Mouse (Mus musculus): ENCODE data around the gene Slc30a6.
"Not testable (repeated sequence)": the region's sequence is repeated elsewhere in the genome, so short reads cannot be mapped to it uniquely, and the experiment has no call there.

Slc30a6 gene

GRCm38 (mm10) chr17:74449776-74450175 lies 54.4 kb downstream of the Slc30a6 start:
- DNase-seq (ENCODE audit: low spot score in 2 of 2), result no peak

GRCm38 (mm10) chr17:74453928-74454327 lies 58.5 kb downstream of the Slc30a6 start:
- no peak for DNase-seq (ENCODE audit: low spot score in 2 of 2)

- no peak for DNase-seq (ENCODE audit: low spot score in 2 of 2)
Observed at GRCm38 (mm10) chr17:74454660-74455059, 59.3 kb downstream of the Slc30a6 start.

GRCm38 (mm10) chr17:74455426-74455825 lies 60.0 kb downstream of the Slc30a6 start:
- DNase-seq (ENCODE audit: low spot score in 2 of 2), result no peak

GRCm38 (mm10) chr17:74456825-74457224 lies 61.4 kb downstream of the Slc30a6 start:
- no peak for DNase-seq (ENCODE audit: low spot score in 2 of 2)

- no peak for DNase-seq (ENCODE audit: low spot score in 2 of 2)
Observed at GRCm38 (mm10) chr17:74457972-74458677, 62.7 kb downstream of the Slc30a6 start.

GRCm38 (mm10) chr17:74458711-74459408 lies 63.5 kb downstream of the Slc30a6 start, which contains the start of gene Nlrc4:
TSS of gene Nlrc4 (minus strand) at chr17:74459142.
- DNase-seq (ENCODE audit: low spot score in 2 of 2), result no peak

- no peak for DNase-seq (ENCODE audit: low spot score in 2 of 2)
Observed at GRCm38 (mm10) chr17:74463510-74463909, 68.1 kb downstream of the Slc30a6 start.

GRCm38 (mm10) chr17:74467981-74468380 lies 72.6 kb downstream of the Slc30a6 start:
- DNase-seq (ENCODE audit: low spot score in 2 of 2), result not testable (repeated sequence)

GRCm38 (mm10) chr17:74470133-74470532 lies 74.7 kb downstream of the Slc30a6 start:
- DNase-seq (ENCODE audit: low spot score in 2 of 2), result not testable (repeated sequence)
